Mouse (Mus musculus): ENCODE measurements around the gene Mroh2a.

Mroh2a gene

GRCm38 (mm10) chr1:88235046-88235893 lies 8.5 kb downstream of the Mroh2a start:
- DNase-seq (ENCODE audit: low spot score in 2 of 2): peak in 1 of 2 experiments; percentile 81

DNA sequence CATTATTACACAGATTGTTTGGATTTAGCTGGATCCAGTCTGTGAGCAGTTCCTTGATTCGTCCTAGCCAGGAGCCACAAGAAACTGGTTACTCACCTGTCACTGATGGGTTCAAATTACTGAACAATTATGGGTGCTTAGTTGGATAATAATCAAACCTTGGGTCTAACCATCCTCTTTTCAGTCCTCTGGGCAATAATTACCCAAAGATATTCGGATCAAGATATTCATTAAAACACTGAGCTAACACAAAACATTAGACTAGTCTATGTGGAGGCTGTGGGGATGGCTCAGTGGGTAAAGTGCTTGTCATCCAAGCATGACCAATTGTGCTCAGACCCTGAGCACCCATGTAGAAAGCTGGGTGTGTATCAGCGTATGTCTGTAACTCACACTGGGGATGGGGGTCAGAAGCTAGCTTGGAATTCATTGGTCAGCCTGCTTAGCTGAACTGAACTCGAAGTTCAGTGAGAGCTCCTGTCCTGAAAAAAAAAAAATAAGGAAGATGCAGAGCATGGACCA lies 9.2 kb downstream of the Mroh2a start:
- DNase-seq (ENCODE audit: low spot score in 2 of 2): no peak

GRCm38 (mm10) chr1:88237311-88237710 lies 10.5 kb downstream of the Mroh2a start:
- DNase-seq (ENCODE audit: low spot score in 2 of 2): no peak

DNA sequence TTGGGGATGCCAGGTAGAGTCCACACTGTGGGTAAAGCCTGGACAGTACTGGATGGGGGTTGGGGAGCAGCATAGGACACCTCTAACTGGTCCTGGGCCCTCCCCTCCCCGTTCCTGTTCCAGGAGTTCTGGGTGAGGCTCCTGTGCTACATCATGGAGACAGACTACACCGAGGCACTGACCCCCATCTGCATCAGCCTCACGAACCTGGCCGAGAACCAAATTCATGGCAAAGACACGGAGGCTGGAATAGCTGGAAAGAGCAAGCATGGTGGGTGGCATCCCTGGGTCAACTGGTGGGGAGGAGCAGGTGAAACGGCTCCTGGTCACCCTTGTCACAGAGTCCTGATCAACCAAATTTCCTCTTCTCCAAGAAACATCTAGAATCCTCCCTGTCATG lies 12.0 kb downstream of the Mroh2a start:
- DNase-seq (ENCODE audit: low spot score in 2 of 2): peak in 1 of 2 experiments; percentile 87

GRCm38 (mm10) chr1:88240072-88240471 lies 13.3 kb downstream of the Mroh2a start:
- DNase-seq (ENCODE audit: low spot score in 2 of 2): no peak

GRCm38 (mm10) chr1:88240579-88240978 lies 13.8 kb downstream of the Mroh2a start:
- DNase-seq (ENCODE audit: low spot score in 2 of 2): no peak

- no peak for DNase-seq (ENCODE audit: low spot score in 2 of 2)
Measured at GRCm38 (mm10) chr1:88243861-88244260, 17.1 kb downstream of the Mroh2a start.

- DNase-seq (ENCODE audit: low spot score in 2 of 2): no peak
Measured at GRCm38 (mm10) chr1:88245881-88246280, 19.1 kb downstream of the Mroh2a start.

GRCm38 (mm10) chr1:88246386-88246785 lies 19.6 kb downstream of the Mroh2a start:
- DNase-seq (ENCODE audit: low spot score in 2 of 2): no peak

DNA sequence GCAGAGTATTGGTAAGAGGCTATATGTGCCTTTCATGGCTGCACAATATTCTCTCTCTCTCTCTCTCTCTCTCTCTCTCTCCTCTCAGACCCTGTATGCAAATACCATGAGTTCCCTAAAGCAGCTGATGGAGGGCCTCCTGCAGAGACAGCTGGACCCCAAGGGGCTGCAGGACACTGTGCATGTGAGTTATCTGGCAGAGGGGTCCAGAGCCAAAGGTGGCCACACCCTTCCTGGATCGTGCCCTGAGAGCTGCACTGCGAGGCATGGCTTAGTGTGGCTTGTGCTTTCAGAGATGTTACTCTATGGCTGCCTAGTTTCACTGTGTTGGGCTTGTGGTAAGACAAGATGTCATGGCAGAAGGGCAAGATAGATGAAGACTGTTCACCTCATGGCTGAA lies 20.9 kb downstream of the Mroh2a start:
- DNase-seq (ENCODE audit: low spot score in 2 of 2): no peak

- peak in 1 of 2 experiments; percentile 87 for DNase-seq (ENCODE audit: low spot score in 2 of 2)
Measured at GRCm38 (mm10) chr1:88248658-88249057, 21.9 kb downstream of the Mroh2a start.

DNA sequence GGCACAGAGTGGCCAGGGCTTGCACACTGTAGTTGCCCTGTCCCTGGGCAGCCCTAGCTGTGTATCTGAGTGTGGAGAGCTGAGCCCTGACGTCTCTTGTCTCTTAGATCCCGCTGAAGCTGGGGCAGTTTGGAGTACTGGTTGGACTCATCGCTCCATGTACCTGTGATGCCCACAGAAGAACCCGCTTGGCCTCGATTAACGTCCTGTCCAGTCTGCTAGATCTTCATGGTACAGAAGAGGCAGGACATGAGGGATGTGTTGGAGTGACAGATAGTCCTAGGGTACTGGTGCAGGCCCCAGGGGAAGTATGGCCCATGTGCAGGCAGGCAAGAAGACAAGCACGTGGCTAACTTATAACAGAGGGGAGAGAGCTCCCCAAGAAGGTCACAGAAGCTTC lies 22.8 kb downstream of the Mroh2a start:
- DNase-seq (ENCODE audit: low spot score in 2 of 2): no peak

DNA sequence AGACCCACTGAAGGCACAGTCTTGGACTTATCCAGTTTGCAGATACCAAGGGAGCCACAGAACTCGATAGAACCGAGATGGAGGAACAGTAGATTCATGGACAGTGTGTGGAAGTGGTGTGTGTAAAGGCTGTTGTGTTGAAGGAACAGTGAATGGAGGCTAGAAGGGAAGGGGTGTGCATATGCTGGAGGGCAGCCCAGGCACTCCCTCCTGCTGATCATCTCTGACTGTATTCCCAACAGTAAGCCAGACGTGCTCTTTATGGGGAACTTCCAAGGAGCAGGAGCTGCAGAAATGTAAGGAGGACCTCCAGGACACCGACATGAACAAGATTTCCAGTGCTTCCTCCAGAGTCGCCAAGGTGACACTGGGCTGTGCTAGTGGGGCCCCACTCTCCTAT lies 23.2 kb downstream of the Mroh2a start:
- DNase-seq (ENCODE audit: low spot score in 2 of 2): no peak

DNA sequence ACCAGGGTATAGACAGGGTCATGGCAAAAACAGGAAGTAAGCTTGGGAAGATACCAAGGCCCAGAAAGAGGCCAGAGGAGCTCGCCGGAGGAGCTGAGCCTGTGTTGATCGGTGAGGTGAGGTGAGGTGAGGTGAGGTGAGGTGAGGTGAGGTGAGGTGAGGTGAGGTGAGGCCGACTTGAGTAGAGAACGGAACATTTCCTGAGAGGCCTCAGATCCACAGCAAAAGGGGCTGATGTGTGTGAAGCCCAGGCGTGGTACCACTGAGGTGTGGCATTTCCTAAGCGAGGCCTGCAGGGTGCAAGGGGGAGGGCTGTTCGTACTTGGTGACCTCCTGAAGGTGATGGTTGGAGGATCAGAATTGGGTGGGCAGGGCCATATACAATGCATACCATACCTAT lies 26.3 kb downstream of the Mroh2a start:
- DNase-seq (ENCODE audit: low spot score in 2 of 2): no peak

- DNase-seq (ENCODE audit: low spot score in 2 of 2): no peak
Measured at GRCm38 (mm10) chr1:88253540-88253939, 26.8 kb downstream of the Mroh2a start.

GRCm38 (mm10) chr1:88254793-88255465 lies 28.1 kb downstream of the Mroh2a start:
- peak; percentile 61 to 87 for DNase-seq (ENCODE audit: low spot score in 2 of 2)

DNA sequence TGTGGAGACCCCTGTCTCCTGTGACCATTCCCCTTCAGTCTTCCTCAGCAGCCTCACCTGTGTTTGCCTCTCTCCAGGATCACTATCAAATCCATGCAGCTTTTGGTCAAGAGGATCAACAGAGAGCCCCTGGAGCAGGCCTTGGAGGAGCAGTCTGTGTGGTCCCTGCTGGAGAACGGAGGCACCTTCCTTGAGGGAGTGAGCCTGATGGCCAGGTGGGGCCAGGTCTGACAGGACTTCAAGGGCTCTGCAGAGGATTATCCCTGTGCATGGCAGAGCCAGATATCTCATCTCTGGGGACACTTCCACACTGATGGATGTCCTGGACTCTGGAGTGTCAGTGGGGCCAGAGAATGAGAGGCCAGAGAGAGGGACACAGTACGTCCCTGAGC lies 28.7 kb downstream of the Mroh2a start:
- peak in 1 of 2 experiments; percentile 84 for DNase-seq (ENCODE audit: low spot score in 2 of 2)

DNA sequence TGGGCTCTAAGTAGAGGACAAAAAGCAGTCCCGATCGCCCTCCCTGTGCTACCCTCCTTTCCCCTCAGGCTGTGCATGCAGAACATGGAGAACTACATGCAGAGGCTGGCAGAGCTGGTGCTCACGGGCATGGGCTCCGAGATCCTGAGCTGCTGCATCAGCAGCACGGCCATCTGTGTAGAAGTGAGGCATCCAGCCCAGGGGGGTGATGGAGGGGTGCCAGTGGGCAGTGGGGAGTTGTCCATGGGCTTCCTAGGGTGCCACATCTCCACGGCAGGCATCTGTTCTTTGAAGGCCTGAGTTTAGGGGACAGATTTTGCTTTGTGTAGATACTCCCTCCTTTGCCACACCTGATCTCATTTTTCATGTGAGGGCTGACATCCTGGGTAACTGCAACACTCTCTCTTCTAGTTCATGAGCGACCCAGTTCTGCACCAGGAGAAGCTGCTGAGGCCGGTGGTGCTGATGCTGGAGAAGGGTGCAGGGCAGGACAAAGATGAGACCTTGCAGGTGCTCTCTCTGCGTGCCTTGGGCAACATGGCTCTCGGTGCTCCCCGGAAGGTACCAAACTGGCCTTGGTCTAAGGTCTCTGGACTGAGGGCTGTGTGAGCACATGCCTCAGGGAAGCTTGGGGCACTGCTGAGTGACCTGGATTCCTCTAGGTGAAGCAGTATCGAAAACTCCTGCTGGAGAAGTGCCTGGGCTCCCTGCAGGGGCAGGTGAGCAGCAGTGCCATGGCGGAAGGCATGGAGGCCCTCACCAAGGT lies 29.4 kb downstream of the Mroh2a start:
- DNase-seq (ENCODE audit: low spot score in 2 of 2): peak; percentile 60 to 85

GRCm38 (mm10) chr1:88256886-88257663 lies 30.3 kb downstream of the Mroh2a start:
- peak in 1 of 2 experiments; percentile 79 for DNase-seq (ENCODE audit: low spot score in 2 of 2)

DNA sequence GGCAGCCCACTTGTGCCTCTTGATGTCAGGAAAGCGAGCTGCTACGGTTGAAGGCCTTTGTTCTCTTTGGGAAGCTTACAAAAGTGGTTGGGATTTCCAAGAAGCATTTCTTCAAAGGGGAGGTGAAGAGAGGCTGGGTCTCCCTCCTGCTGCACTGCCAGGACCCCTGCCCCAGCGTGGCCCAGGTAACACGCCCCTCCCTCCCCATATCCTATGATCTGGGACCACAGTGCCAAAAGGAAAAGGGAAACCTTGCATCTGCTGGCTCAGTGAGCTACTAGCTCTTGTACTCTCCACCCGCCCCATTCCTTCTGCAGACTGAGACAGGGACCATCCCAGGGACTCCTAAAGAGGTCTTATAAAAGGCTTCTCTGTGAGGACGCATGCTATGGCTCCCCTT lies 30.9 kb downstream of the Mroh2a start:
- DNase-seq (ENCODE audit: low spot score in 2 of 2): no peak

- no peak for DNase-seq (ENCODE audit: low spot score in 2 of 2)
Measured at GRCm38 (mm10) chr1:88258361-88258760, 31.6 kb downstream of the Mroh2a start.
